Mouse (Mus musculus) right cerebral cortex, adult 2 months (tissue): ENCODE measurements at regions not wholly inside any gene's neighbourhood (a gene's known extent, or its start where the extent isn't known, plus 50 kb on each side); places are given as distances from the start of the nearest gene placed in this dataset.
"Not testable (repeated sequence)": the region's sequence is repeated elsewhere in the genome, so short reads cannot be mapped to it uniquely, and the experiment has no call there.

ENCODE experiments used
- DNase-seq, 2 experiments: peaks; one replicate each; pipeline ENCODE4 v3.0.0; 2021 to 2022; ENCODE audit warnings: low spot score in 2 of 2

DNA sequence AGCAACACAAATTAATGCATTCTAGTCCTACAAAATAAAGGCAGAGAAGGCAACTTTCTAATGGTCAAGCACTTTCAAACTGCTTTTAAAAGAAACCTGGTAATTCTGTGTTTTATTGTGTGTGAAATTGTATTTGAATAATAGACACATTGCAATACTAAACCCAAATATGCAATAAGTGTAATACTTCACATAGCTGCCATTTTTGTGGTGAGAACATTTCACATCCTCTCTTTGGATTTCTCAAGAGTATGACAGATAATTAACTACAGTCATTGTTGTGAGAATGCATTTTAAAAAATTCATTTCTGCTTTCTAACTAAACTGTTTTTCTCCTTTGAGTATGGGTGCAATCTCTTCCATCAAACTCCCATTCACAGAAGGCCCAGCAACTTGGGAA, 256.4 kb downstream of the Sema3d start:
- DNase-seq = no peak

DNA sequence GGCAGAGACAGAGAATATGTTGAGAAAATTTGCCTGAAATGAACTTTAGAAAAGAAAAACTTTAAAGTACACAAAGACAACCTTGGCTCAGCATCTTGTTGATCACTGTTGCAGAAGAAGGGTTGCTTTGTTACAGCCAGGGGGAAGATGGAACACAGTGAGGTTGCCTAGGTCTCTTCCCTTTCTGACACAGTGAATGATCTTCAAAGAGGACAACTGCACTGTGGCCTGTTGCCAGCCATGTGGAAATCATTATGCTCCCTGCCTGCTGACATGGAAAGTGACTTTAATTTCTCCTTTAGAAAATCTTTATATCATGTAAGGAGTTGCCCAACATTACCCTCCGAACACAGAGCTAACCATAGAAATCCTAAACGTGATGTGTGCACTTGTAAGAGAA, 263.1 kb downstream of the Sema3d start:
- no peak for DNase-seq

- no peak for DNase-seq
These were observed 290.5 kb downstream of the Sema3d start for GRCm38 (mm10) chr5:12673666-12674065.

DNA sequence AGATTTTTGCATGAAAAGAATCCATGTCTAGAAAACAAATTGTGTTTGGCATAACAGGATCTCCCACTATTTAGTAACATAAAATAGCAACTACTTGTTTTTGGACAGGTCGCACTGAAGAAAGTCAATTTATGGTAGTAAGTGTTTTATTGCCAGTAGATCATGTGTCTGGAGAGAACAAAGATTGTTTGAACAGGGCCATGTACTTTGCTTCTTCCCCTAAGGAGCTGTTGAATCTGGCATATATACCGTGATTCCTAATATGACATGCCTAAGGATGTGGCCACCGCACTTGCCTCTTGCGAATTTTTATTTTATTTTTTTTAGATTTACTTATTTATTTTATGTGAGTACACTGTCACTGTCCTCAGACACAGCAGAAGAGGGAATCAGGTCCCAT, 290.9 kb downstream of the Sema3d start:
- DNase-seq = no peak

- DNase-seq = no peak
These were observed 293.5 kb downstream of the Sema3d start for GRCm38 (mm10) chr5:12676712-12677111.

DNA sequence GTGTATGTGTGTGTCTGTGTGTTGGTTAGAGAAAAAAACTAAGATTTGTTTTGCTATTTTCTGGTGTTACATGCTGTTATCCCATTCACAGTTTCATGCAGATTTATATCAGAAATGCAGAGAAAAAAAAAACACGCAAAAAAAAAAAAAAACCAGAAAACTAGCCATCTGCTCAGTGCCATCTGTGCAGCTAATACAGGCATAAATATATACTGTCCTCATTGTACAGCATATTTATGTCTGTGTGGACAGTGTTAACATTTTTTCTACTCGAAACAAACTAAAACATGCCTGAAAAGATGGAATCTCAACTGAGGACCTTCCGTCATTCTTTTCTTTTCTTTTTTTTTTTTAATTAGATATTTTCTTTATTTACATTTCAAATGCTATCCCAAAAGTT, 331.7 kb downstream of the Sema3d start:
- peak in 1 of 2 experiments; percentile 2 for DNase-seq

DNA sequence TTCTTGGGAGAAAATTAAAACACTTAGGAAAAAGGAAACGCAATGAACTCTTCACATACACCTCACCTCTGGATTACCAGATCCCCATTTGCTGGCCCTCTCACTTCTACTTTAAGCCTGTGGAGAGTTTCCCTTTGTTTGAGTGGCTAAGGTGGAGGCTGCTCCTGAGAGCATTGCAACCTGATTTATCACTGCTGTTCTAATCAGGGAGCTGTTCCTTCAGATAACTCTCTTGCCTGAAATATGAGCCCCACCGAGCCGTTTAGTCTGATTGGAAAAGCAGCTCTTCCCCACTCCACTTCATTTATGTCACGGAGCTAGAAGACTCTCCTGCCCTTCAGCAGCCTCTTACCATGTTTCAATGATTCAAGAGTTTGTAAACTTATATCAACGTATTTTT, 368.3 kb downstream of the Sema3d start:
- no peak for DNase-seq

GRCm38 (mm10) chr5:12759634-12760033, 365.6 kb upstream of the Sema3a start:
- no peak for DNase-seq

GRCm38 (mm10) chr5:12767383-12767782, 357.8 kb upstream of the Sema3a start:
- no peak for DNase-seq

GRCm38 (mm10) chr5:12782681-12783080, 342.5 kb upstream of the Sema3a start:
- no peak for DNase-seq

DNA sequence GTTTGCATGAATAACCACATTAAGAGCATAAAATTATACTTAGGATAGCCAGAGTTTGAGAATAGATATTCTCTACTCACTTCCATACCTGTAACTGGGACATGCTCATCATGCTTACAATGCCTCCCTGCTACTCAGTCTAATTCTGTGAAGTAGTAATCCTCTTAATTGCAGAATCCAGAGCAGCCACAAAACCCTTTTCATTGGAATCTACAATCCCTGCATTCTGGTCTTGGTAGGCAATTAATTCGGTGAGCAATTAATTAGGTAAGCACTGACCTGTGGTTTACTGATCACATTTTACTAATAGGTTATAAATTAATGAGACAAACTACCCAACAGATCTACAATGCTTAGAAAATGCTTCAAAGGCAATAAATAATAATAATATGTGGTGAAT, 316.5 kb upstream of the Sema3a start:
- DNase-seq = no peak

GRCm38 (mm10) chr5:12809884-12810283, 315.3 kb upstream of the Sema3a start:
- DNase-seq = no peak

GRCm38 (mm10) chr5:12847207-12847606, 278.0 kb upstream of the Sema3a start:
- DNase-seq = not testable (repeated sequence)

DNA sequence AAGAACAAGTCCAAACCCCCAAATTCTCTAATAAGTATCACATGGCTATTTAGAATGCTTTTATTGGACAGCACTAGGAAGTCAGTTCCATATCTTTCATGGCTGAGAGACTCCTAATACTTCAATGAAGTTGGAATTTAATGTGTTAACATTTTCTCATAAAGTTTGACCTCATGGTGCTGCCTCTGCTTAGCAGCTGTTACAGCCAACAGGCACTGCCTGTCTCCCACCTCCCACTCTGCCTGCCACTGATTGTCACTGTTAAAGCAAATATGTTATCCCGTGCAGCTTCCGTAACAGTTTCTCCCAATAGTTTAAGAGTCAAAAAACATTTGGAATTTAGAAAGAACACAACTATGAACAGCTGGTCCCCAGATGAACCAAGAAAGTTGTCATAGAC, 268.3 kb upstream of the Sema3a start:
- DNase-seq = no peak

DNA sequence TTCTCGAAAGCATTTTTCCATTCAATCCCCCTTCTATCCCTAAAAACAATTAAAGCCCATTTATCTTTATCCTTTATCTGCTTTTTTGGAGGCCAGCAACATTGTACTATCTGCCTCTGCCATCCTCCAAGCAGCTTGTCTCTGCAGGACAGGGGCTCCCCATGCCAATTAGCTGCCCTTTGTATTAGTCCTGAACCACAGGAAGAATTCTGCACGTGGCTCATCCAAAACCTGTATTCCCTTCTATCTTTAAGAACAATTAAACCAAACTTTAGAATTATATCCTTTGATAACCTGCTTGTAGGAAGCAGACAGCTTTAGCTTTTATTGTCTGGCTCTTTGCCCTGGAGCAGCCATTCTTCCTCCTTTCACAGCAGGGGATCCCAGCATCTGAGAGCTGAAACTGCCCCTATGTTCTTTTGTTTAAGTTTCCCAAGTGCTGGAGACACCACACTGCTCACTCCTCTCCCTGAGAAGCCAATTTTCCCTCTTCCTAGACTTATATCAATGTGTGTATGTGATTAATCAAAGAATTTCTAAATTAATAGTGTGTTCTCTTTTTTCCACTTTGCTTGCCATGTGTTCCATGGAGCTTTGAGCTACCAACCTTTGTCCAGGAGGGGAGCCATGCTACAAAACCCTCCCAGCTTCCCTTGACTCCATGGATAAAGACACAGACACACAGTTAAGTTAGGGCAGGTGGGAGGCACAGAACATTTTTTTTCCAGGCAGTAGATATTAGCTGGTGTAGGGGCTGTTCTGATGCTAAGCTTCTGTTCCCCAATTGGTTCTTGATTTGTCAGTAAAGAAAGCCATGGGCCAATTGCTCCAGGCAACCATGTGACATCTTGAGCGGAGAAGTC, 256.6 kb upstream of the Sema3a start:
- no peak for DNase-seq

DNA sequence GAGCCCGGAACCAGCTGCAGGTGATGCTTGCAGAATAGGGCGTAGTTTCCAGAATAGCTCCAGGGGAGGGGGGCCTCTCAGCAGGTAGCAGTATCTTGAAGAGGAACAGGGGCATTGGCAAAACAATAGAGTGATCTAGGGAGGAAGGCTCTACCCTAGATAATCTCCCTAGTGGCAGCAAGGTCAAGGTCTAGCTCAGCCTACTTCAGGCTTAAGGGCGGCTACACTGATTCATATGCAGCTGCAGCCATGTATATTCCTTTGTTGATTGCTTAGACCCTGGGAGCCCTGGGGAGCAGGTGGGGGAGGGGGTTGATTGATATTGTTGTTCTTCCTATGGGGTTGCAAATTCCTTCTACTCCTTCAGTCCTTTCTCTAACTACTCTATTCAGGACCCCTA, 252.3 kb upstream of the Sema3a start:
- DNase-seq = no peak

- no peak for DNase-seq
These were observed 247.5 kb upstream of the Sema3a start for GRCm38 (mm10) chr5:12877595-12878296.

DNA sequence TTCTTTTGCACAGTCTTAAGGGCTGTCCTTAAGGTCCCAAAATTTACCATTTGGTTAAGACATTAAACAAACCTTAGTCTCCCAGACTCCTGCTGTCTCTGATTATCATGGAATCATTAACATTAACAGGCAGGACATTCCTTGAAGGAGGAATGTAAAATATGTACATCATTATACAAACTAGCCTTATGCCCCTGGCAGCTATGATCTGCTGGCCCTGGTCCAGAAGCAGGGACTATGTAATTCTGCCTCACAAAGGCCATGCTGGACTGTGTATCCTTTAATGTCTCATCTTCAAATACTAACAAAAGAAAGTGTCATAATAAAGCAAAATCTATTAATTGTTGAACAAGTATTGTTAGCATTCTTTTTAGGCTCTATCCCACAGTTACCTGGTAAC, 232.9 kb upstream of the Sema3a start:
- DNase-seq = no peak

DNA sequence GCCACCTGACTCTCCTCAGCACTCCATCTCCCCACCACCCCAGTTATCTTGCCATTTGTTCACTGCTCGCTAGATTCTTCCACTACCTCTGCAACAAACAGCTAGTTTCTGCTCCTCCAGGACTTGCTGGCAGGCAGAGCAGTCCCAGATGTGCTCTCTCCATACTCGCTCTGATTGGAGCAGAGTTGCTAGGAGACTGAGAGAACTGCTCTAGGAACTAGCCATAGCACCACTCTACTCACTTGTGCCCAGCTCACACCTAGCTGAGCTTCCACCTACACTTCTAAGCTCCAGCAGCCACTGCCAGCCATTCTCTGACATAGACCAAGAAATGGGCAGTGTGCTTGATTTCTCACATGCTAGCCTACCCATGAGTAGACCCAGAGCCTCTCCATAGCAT, 230.6 kb upstream of the Sema3a start:
- DNase-seq = no peak

DNA sequence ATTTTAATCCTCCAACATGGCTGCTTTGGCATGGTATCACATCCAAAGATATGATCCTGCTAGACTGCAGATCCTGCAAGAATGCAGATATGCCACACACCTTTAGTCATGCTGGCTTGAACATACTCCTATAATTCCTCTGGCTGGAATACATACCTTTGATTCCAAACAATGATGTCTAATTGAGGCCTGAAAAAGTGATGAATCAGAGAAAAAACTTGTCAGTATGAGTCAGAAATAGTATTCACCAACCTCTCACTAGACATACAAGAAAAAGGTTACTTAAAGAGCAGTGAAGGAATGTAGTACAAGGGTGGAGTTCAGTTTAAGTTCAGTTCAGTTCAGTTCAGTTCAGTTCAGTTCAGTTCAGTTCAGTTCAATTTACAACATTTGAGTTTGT, 214.5 kb upstream of the Sema3a start:
- no peak for DNase-seq

- no peak for DNase-seq
These were observed 210.8 kb upstream of the Sema3a start for GRCm38 (mm10) chr5:12914395-12914794.

- DNase-seq = no peak
These were observed 205.9 kb upstream of the Sema3a start for GRCm38 (mm10) chr5:12919335-12919734.

- DNase-seq = no peak
These were observed 202.3 kb upstream of the Sema3a start for GRCm38 (mm10) chr5:12922889-12923288.
